Comparison of ENCODE assay signal across 26 mouse cellular contexts in the genomic region with DNA sequence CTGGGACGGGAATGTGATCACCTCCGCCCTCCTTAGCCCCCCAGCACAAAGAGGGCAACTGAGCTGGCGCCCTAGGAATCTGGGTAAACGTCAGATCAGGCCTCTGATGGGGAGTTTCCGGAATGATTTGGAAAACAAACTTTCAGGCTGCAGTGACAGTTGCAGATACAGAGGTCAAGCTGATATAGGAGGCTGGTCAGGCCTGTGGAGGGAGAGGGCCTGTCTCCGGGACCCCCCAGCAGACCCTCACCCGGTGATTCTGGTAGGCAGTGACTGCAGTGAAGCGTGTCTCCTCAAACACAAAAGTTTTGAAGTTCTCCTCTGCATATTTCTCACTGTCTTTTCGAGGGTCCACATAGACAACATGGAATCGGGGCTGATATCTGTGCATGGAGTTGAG. TPM values are rescaled to one million over a fixed set of nuclear protein-coding genes. Genes with fewer than 3 reads are reported as not detected.
DNase-seq lines count a peak whose midpoint lies in the region; ATAC-seq lines count a peak whose summit lies in the region.
"Had no signal": no experiment of that assay in that cellular context is flagged by ENCODE, and none has a peak within 500 bp of the region (broad histone marks: within the 10 kb centered on the region; RNA-seq: fewer than 3 reads in every experiment).

No protein-coding gene starts in this region.

- no peak for ATAC-seq in midbrain, embryonic 12.5 days (ENCODE audit: low FRiP score, low read depth)
- ATAC-seq in midbrain, embryonic 13.5 days = no peak
- no peak for ATAC-seq in hindbrain, embryonic 13.5 days (ENCODE audit: low FRiP score)
- ATAC-seq in limb, embryonic 15.5 days (ENCODE audit: insufficient number of reproducible peaks, low FRiP score, low TSS enrichment, low read depth) = no peak
- ATAC-seq: intestine, postnatal 0 days had no signal

- 8% methylated on average over 10 of the region's 10 CpGs for WGBS in midbrain, embryonic 12.5 days
- WGBS in midbrain, embryonic 13.5 days = 5% methylated on average over 10 of the region's 10 CpGs
- WGBS in hindbrain, embryonic 13.5 days = 13% methylated on average over 10 of the region's 10 CpGs
- WGBS in limb, embryonic 15.5 days = 51% methylated on average over 10 of the region's 10 CpGs

- no peak overlapping the region for H3K27ac ChIP-seq in midbrain, embryonic 12.5 days (replicated peaks)
- H3K27ac ChIP-seq in midbrain, embryonic 13.5 days = no peak overlapping the region
- no peak overlapping the region for H3K27ac ChIP-seq in hindbrain, embryonic 13.5 days
- H3K27ac ChIP-seq in limb, embryonic 15.5 days = no peak overlapping the region
- H3K27ac ChIP-seq: forebrain, embryonic 13.5 days; hindbrain, embryonic 15.5 days; kidney, embryonic 15.5 days; liver, embryonic 13.5 days; macrophage had no signal

- no peaks in the 10 kb centered on the region for H3K9me3 ChIP-seq in midbrain, embryonic 12.5 days
- H3K9me3 ChIP-seq in midbrain, embryonic 13.5 days = no peaks in the 10 kb centered on the region
- no peaks in the 10 kb centered on the region for H3K9me3 ChIP-seq in hindbrain, embryonic 13.5 days
- no peaks in the 10 kb centered on the region for H3K9me3 ChIP-seq in limb, embryonic 15.5 days
- H3K9me3 ChIP-seq: forebrain, embryonic 13.5 days; hindbrain, embryonic 15.5 days; kidney, embryonic 15.5 days; liver, embryonic 13.5 days had no signal

- no peaks in the 10 kb centered on the region for H3K36me3 ChIP-seq in midbrain, embryonic 12.5 days
- no peaks in the 10 kb centered on the region for H3K36me3 ChIP-seq in midbrain, embryonic 13.5 days
- H3K36me3 ChIP-seq in hindbrain, embryonic 13.5 days = no peaks in the 10 kb centered on the region
- H3K36me3 ChIP-seq in limb, embryonic 15.5 days = no peaks in the 10 kb centered on the region
- H3K36me3 ChIP-seq: hindbrain, embryonic 15.5 days; kidney, embryonic 15.5 days; liver, embryonic 13.5 days had no signal

- no peak overlapping the region for H3K4me2 ChIP-seq in midbrain, embryonic 12.5 days (replicated peaks)
- H3K4me2 ChIP-seq in midbrain, embryonic 13.5 days (replicated peaks) = no peak overlapping the region
- no peak overlapping the region for H3K4me2 ChIP-seq in hindbrain, embryonic 13.5 days
- H3K4me2 ChIP-seq in limb, embryonic 15.5 days = no peak overlapping the region

- DNase-seq in heart, adult 11 months = peak; percentile 73
- no peak for DNase-seq in heart, postnatal 4 days
- no peak for DNase-seq in left cerebral cortex, adult 9 months (ENCODE audit: low spot score in 2 of 2)
- no peak for DNase-seq in urinary bladder, adult 2 months (ENCODE audit: low spot score)
- DNase-seq: adrenal gland, postnatal 25 days; cerebellum, adult 8-10 months; kidney, postnatal 36 days; left cerebral cortex, postnatal 4 days; liver, embryonic 13.5 days; lung, adult 2 months; right cerebral cortex, postnatal 25 days; spleen, adult 18-20 months had no signal

- peaks cover 96% of the 10 kb centered on the region for H3K27me3 ChIP-seq in midbrain, embryonic 12.5 days
- H3K27me3 ChIP-seq in midbrain, embryonic 13.5 days = peaks cover 97% of the 10 kb centered on the region
- peaks cover 97% of the 10 kb centered on the region for H3K27me3 ChIP-seq in hindbrain, embryonic 13.5 days
- H3K27me3 ChIP-seq in limb, embryonic 15.5 days = peaks cover 96% of the 10 kb centered on the region

- H3K9ac ChIP-seq in midbrain, embryonic 12.5 days (replicated peaks) = no peak overlapping the region
- H3K9ac ChIP-seq in midbrain, embryonic 13.5 days (replicated peaks) = no peak overlapping the region
- no peak overlapping the region for H3K9ac ChIP-seq in hindbrain, embryonic 13.5 days
- no peak overlapping the region for H3K9ac ChIP-seq in limb, embryonic 15.5 days
- H3K9ac ChIP-seq: forebrain, embryonic 13.5 days; hindbrain, embryonic 15.5 days; kidney, embryonic 15.5 days; liver, embryonic 13.5 days had no signal

- peak overlapping the region; percentile 39; the same call in 1 of the 2 replicates for H3K4me3 ChIP-seq in midbrain, embryonic 12.5 days
- no peak overlapping the region for H3K4me3 ChIP-seq in midbrain, embryonic 13.5 days (replicated peaks)
- peak overlapping the region; percentile 41; the same call in 1 of the 2 replicates for H3K4me3 ChIP-seq in hindbrain, embryonic 13.5 days
- peak overlapping the region; percentile 40; the same call in 1 of the 2 replicates for H3K4me3 ChIP-seq in limb, embryonic 15.5 days

- H3K4me1 ChIP-seq in midbrain, embryonic 12.5 days = peaks cover 32% of the 10 kb centered on the region
- H3K4me1 ChIP-seq in midbrain, embryonic 13.5 days (replicated peaks) = peaks cover 40% of the 10 kb centered on the region
- peaks cover 44% of the 10 kb centered on the region for H3K4me1 ChIP-seq in hindbrain, embryonic 13.5 days (replicated peaks)
- H3K4me1 ChIP-seq in limb, embryonic 15.5 days = peaks cover 48% of the 10 kb centered on the region

RNA-seq across cellular contexts. Expression of gene Tbx1, which starts 7.3 kb away (rescaled TPM):
- total RNA-seq in heart, postnatal 4 days (2021) = under 1 TPM; 0.55 to 0.68 TPM
- 1.4 and 2.0 TPM in 2 replicates for polyA plus RNA-seq in midbrain, embryonic 12.5 days (2016; fragmentation: Nextera tagmentation; extraction: Ambion mirVana)
- polyA plus RNA-seq in midbrain, embryonic 13.5 days (2015; fragmentation: Nextera tagmentation; extraction: Ambion mirVana) = 0.34 and 0.71 TPM in 2 replicates
- 0.99 and 1.7 TPM in 2 replicates for polyA plus RNA-seq in hindbrain, embryonic 13.5 days (2015; fragmentation: Nextera tagmentation; extraction: Ambion mirVana)
- polyA plus RNA-seq in limb, embryonic 15.5 days (2015; fragmentation: Nextera tagmentation; extraction: Ambion mirVana) = 6.0 and 6.4 TPM in 2 replicates
- polyA plus RNA-seq in urinary bladder, adult 2 months (2012; rRNA removed) = 2.0 and 4.1 TPM in 2 replicates
- total RNA-seq: adrenal gland, postnatal 25 days; common myeloid progenitor, adult 5-6 weeks; monocyte, adult 5-6 weeks had no signal
- polyA plus RNA-seq: macrophage had no signal

RNA-seq across cellular contexts. Expression of gene Gp1bb, which starts 39.0 kb away (rescaled TPM):
- total RNA-seq in heart, postnatal 4 days (2021) = 1 to 10 TPM in 1 of 2 experiments, under 1 TPM in 1; 0.32 to 1.1 TPM
- polyA plus RNA-seq in midbrain, embryonic 12.5 days (2016; fragmentation: Nextera tagmentation; extraction: Ambion mirVana) = 7.0 and 8.5 TPM in 2 replicates
- polyA plus RNA-seq in midbrain, embryonic 13.5 days (2015; fragmentation: Nextera tagmentation; extraction: Ambion mirVana) = 8.2 and 10.5 TPM in 2 replicates
- 11.2 and 11.9 TPM in 2 replicates for polyA plus RNA-seq in hindbrain, embryonic 13.5 days (2015; fragmentation: Nextera tagmentation; extraction: Ambion mirVana)
- 3.0 and 3.4 TPM in 2 replicates for polyA plus RNA-seq in limb, embryonic 15.5 days (2015; fragmentation: Nextera tagmentation; extraction: Ambion mirVana)
- polyA plus RNA-seq in urinary bladder, adult 2 months (2012; rRNA removed) = 0.55 and 0.59 TPM in 2 replicates
- total RNA-seq: adrenal gland, postnatal 25 days; ES-E14; gastrocnemius, adult 18-20 months; monocyte, adult 5-6 weeks had no signal

RNA-seq across cellular contexts. Expression of gene Gm49601, which starts 43.1 kb away (rescaled TPM):
- total RNA-seq in heart, postnatal 4 days (2021) = 1 to 10 TPM; 4.0 to 5.1 TPM
- 10.9 and 13.5 TPM in 2 replicates for polyA plus RNA-seq in midbrain, embryonic 12.5 days (2016; fragmentation: Nextera tagmentation; extraction: Ambion mirVana)
- 16.5 and 18.3 TPM in 2 replicates for polyA plus RNA-seq in midbrain, embryonic 13.5 days (2015; fragmentation: Nextera tagmentation; extraction: Ambion mirVana)
- polyA plus RNA-seq in hindbrain, embryonic 13.5 days (2015; fragmentation: Nextera tagmentation; extraction: Ambion mirVana) = 19.3 and 21.0 TPM in 2 replicates
- 5.5 and 6.9 TPM in 2 replicates for polyA plus RNA-seq in limb, embryonic 15.5 days (2015; fragmentation: Nextera tagmentation; extraction: Ambion mirVana)
- polyA plus RNA-seq in urinary bladder, adult 2 months (2012; rRNA removed) = 11.8 and 15.0 TPM in 2 replicates
- total RNA-seq: common myeloid progenitor, adult 5-6 weeks had no signal
- polyA plus RNA-seq: macrophage; thymus, postnatal 0 days had no signal

RNA-seq across cellular contexts. Expression of gene Sept5, which starts 46.6 kb away (rescaled TPM):
- total RNA-seq in heart, postnatal 4 days (2021) = 10 to 100 TPM; 10.4 to 15.2 TPM
- polyA plus RNA-seq in midbrain, embryonic 12.5 days (2016; fragmentation: Nextera tagmentation; extraction: Ambion mirVana) = 81.6 and 84.4 TPM in 2 replicates
- 149 and 151 TPM in 2 replicates for polyA plus RNA-seq in midbrain, embryonic 13.5 days (2015; fragmentation: Nextera tagmentation; extraction: Ambion mirVana)
- polyA plus RNA-seq in hindbrain, embryonic 13.5 days (2015; fragmentation: Nextera tagmentation; extraction: Ambion mirVana) = 169 and 176 TPM in 2 replicates
- 59.4 and 62.8 TPM in 2 replicates for polyA plus RNA-seq in limb, embryonic 15.5 days (2015; fragmentation: Nextera tagmentation; extraction: Ambion mirVana)
- 44.7 and 46.4 TPM in 2 replicates for polyA plus RNA-seq in urinary bladder, adult 2 months (2012; rRNA removed)
